Mouse (Mus musculus) spleen, adult 2 months (tissue): Measurements from ENCODE around the gene Tsen54. TPM values are rescaled to one million over a fixed set of nuclear protein-coding genes. Genes with fewer than 3 reads are reported as not detected.

ENCODE experiments used
- DNase-seq, 2 experiments: peaks; one replicate each; pipeline versions ENCODE4 v3.0.0 to v3.0.0-alpha.2; 2012 to 2021; ENCODE audit warnings: low spot score in 2 of 2, low read depth in 1 of 2
- H3K27ac ChIP-seq: fragments of 200-500 bp; 2 replicates; pipeline ENCODE4 v1.5.1; 2012; ENCODE audit warnings: low read length, inconsistent platforms; ENCODE audit not compliant: insufficient read depth
- H3K27me3 ChIP-seq: fragments of 200-500 bp; 2 replicates; pipeline ENCODE4 v1.6.1; 2012; ENCODE audit warnings: mild to moderate bottlenecking, moderate library complexity, low read length, inconsistent platforms; ENCODE audit not compliant: control insufficient read depth, insufficient read depth
- H3K36me3 ChIP-seq: fragments of 200-500 bp; 2 replicates; pipeline ENCODE4 v1.6.1; 2012; ENCODE audit warnings: mild to moderate bottlenecking, low read length, inconsistent platforms; ENCODE audit not compliant: control insufficient read depth, insufficient read depth
- H3K4me1 ChIP-seq: fragments of 200-500 bp; 2 replicates; pipeline ENCODE4 v1.6.1; 2011; ENCODE audit warnings: inconsistent platforms; ENCODE audit not compliant: control insufficient read depth, insufficient read depth, insufficient read length
- H3K4me3 ChIP-seq: fragments of 200-500 bp; 2 replicates; pipeline ENCODE4 v1.5.1; 2011; ENCODE audit warnings: mild to moderate bottlenecking, inconsistent platforms; ENCODE audit not compliant: insufficient read depth, insufficient read length; ENCODE audit errors: extremely low read depth
- CTCF ChIP-seq: fragments of 200-500 bp; IDR thresholded peaks from 2 replicates; pipeline ENCODE4 v1.5.1; 2011; ENCODE audit warnings: mild to moderate bottlenecking, inconsistent platforms; ENCODE audit not compliant: insufficient read depth, insufficient read length, insufficient replicate concordance; ENCODE audit errors: extremely low read depth
- POLR2A ChIP-seq: fragments of 200-500 bp; IDR thresholded peaks from 2 replicates; pipeline ENCODE4 v1.6.1; 2011; ENCODE audit warnings: low read depth, low read length, inconsistent platforms
- WGBS: fragments of 180-500 bp; shearing (Covaris S2); methylation state at CpG from one replicate; pipeline ENCODE4 v1.1.7; 2018; 5-methylcytosine and 5-hydroxymethylcytosine counted together
- polyA plus RNA-seq: library from polyadenylated mRNA; depleted of rRNA; stranded (reverse); fragments of >200 nt; gene quantifications from 2 replicates; pipeline ENCODE4 v1.2.3, GENCODE M21; 2012

The Tsen54 gene
- polyA plus RNA-seq, 1 experiment: 30.8 TPM

GRCm38 (mm10) chr11:115775821-115776665 is 38.5 kb upstream of the Tsen54 start:
- Histone ChIP-seq H3K36me3 (peaks cover 4% of the 10 kb centered on the region; the same call in 1 of the 2 replicates), H3K4me1 (no peaks in the 10 kb centered on the region), H3K27me3 (no peaks in the 10 kb centered on the region), H3K27ac (no peak overlapping the region), H3K4me3 (no peak overlapping the region)
- no peak for TF ChIP-seq POLR2A
- no peak for TF ChIP-seq CTCF
- DNase-seq: no peak
- 88% methylated on average over 18 of the region's 18 CpGs for WGBS

GRCm38 (mm10) chr11:115776954-115777353 is 37.6 kb upstream of the Tsen54 start:
- Histone ChIP-seq H3K4me1 (no peaks in the 10 kb centered on the region), H3K27me3 (no peaks in the 10 kb centered on the region), H3K4me3 (no peak overlapping the region), H3K36me3 (peaks cover 4% of the 10 kb centered on the region; the same call in 1 of the 2 replicates), H3K27ac (no peak overlapping the region)
- DNase-seq: no peak
- no peak for TF ChIP-seq POLR2A
- no peak for TF ChIP-seq CTCF
- WGBS: 84% methylated on average over 9 of the region's 9 CpGs

- DNase-seq: no peak
- no peaks in the 10 kb centered on the region for H3K4me1 ChIP-seq
- 94% methylated on average over 17 of the region's 17 CpGs for WGBS
- H3K4me3 ChIP-seq: no peak overlapping the region
- H3K36me3 ChIP-seq: peaks cover 4% of the 10 kb centered on the region; the same call in 1 of the 2 replicates
- no peak overlapping the region for H3K27ac ChIP-seq
- no peaks in the 10 kb centered on the region for H3K27me3 ChIP-seq
- no peak for TF ChIP-seq POLR2A
- no peak for TF ChIP-seq CTCF
Observed at GRCm38 (mm10) chr11:115777487-115778335, 36.8 kb upstream of the Tsen54 start.

- Histone ChIP-seq H3K4me3 (no peak overlapping the region), H3K36me3 (peaks cover 4% of the 10 kb centered on the region; the same call in 1 of the 2 replicates), H3K4me1 (no peaks in the 10 kb centered on the region), H3K27me3 (no peaks in the 10 kb centered on the region), H3K27ac (peak overlapping the region; percentile 12; the same call in 1 of the 2 replicates)
- DNase-seq: no peak
- TF ChIP-seq POLR2A (no peak), CTCF (no peak)
- 29% methylated on average over 9 of the region's 9 CpGs for WGBS
Observed at GRCm38 (mm10) chr11:115779038-115779571, 35.4 kb upstream of the Tsen54 start.

GRCm38 (mm10) chr11:115780141-115781070 is 34.1 kb upstream of the Tsen54 start:
- Histone ChIP-seq H3K36me3 (peaks cover 4% of the 10 kb centered on the region; the same call in 1 of the 2 replicates), H3K4me1 (no peaks in the 10 kb centered on the region), H3K4me3 (no peak overlapping the region), H3K27ac (no peak overlapping the region), H3K27me3 (no peaks in the 10 kb centered on the region)
- WGBS: 63% methylated on average over 20 of the region's 20 CpGs
- DNase-seq: no peak
- TF ChIP-seq CTCF (no peak), POLR2A (no peak)

- TF ChIP-seq CTCF (no peak), POLR2A (no peak)
- H3K4me3 ChIP-seq: no peak overlapping the region
- 93% methylated on average over 6 of the region's 6 CpGs for WGBS
- H3K4me1 ChIP-seq: no peaks in the 10 kb centered on the region
- DNase-seq: no peak
- H3K27me3 ChIP-seq: no peaks in the 10 kb centered on the region
- peaks cover 14% of the 10 kb centered on the region for H3K36me3 ChIP-seq
- H3K27ac ChIP-seq: no peak overlapping the region
Observed at GRCm38 (mm10) chr11:115786473-115786872, 28.1 kb upstream of the Tsen54 start.
